Mouse (Mus musculus) liver, embryonic 14.5 days (tissue): Measurements from ENCODE around the gene Slc35b1. TPM values are rescaled to one million over a fixed set of nuclear protein-coding genes. Genes with fewer than 3 reads are reported as not detected.

Experiments
- ATAC-seq: fragments of 200-750 bp; cut with Nextera tagmentation; 2 replicates; pipeline ENCODE4 v1.8.0; 2017; ENCODE audit warnings: moderate number of reproducible peaks, mild to moderate bottlenecking, moderate library complexity; ENCODE audit not compliant: insufficient read depth
- DNase-seq, 3 experiments: peaks; one replicate each; pipeline ENCODE4 v3.0.0-alpha.2; 2012 to 2013; ENCODE audit warnings: low read depth in 3 of 3, low spot score in 3 of 3
- H3K27ac ChIP-seq: fragments of 300-500 bp; sonication (generic); 2 replicates; pipeline ENCODE4 v1.5.1; 2014; ENCODE audit warnings: moderate library complexity, mild to moderate bottlenecking, control low read depth, inconsistent platforms
- H3K27me3 ChIP-seq: fragments of 300-500 bp; sonication (generic); 2 replicates; pipeline ENCODE4 v1.6.1; 2014; ENCODE audit warnings: mild to moderate bottlenecking, low read length, moderate library complexity; ENCODE audit not compliant: control insufficient read depth, insufficient read depth
- H3K36me3 ChIP-seq: fragments of 300-500 bp; sonication (generic); replicated peaks from 2 replicates; pipeline ENCODE4 v1.6.1; 2014; ENCODE audit warnings: low read depth; ENCODE audit not compliant: control insufficient read depth, insufficient read depth
- H3K4me1 ChIP-seq, 2 experiments: fragments of 200-500 bp in 1 of 2; fragments of 300-500 bp in 1 of 2; sonication (generic) in 1 of 2; replicated peaks; 2 replicates each; pipeline ENCODE4 v1.6.1; 2012 to 2014; ENCODE audit warnings: antibody characterized with exemption in 1 of 2, inconsistent platforms in 1 of 2, low read length in 1 of 2; ENCODE audit not compliant: control insufficient read depth in 2 of 2, insufficient read depth in 2 of 2
- H3K4me2 ChIP-seq: fragments of 300-500 bp; sonication (generic); 2 replicates; pipeline ENCODE4 v1.6.1; 2014; ENCODE audit warnings: low read depth, mild to moderate bottlenecking, control low read depth, moderate library complexity
- H3K4me3 ChIP-seq, 2 experiments: fragments of 200-500 bp in 1 of 2; fragments of 300-500 bp in 1 of 2; sonication (generic) in 1 of 2; 2 replicates each; pipeline ENCODE4 v1.5.1; 2012 to 2014; ENCODE audit warnings: low read depth in 2 of 2, low read length in 2 of 2, mild to moderate bottlenecking in 2 of 2, control low read depth in 1 of 2, inconsistent platforms in 1 of 2, moderate library complexity in 1 of 2; ENCODE audit not compliant: insufficient read depth in 1 of 2
- H3K9ac ChIP-seq: fragments of 300-500 bp; sonication (generic); replicated peaks from 2 replicates; pipeline ENCODE4 v1.6.1; 2014; ENCODE audit warnings: mild to moderate bottlenecking, control low read depth, moderate library complexity
- H3K9me3 ChIP-seq: fragments of 300-500 bp; sonication (generic); 2 replicates; pipeline ENCODE4 v1.6.1; 2016; ENCODE audit warnings: low read length, mixed read lengths; ENCODE audit not compliant: control insufficient read depth
- CTCF ChIP-seq: IDR thresholded peaks from 2 replicates; pipeline ENCODE4 v1.5.1; 2016; ENCODE audit warnings: antibody characterized with exemption, low read depth, control low read depth
- EP300 ChIP-seq: IDR thresholded peaks from 2 replicates; pipeline ENCODE4 v1.6.1; 2016; ENCODE audit warnings: antibody characterized with exemption, low read depth
- WGBS: fragments of 180-500 bp; shearing (Covaris S2); extraction: QIAGEN DNeasy Blood & Tissue Kit; methylation state at CpG from one replicate; pipeline ENCODE4 v1.1.7; 2014; ENCODE audit not compliant: insufficient replicate concordance; 5-methylcytosine and 5-hydroxymethylcytosine counted together
- polyA plus RNA-seq, 2 experiments: library from polyadenylated mRNA; depleted of rRNA in 1 of 2; stranded (reverse) in 1 of 2; unstranded in 1 of 2; fragments of >200 nt; fragmentation: Nextera tagmentation in 1 of 2; extraction: Ambion mirVana in 1 of 2; gene quantifications; 2 replicates each; pipeline versions ENCODE4 v1.2.1 to v1.2.3; 2012 to 2014

Slc35b1 gene
- polyA plus RNA-seq, 2 experiments: 24.6 to 44.9 TPM

DNA sequence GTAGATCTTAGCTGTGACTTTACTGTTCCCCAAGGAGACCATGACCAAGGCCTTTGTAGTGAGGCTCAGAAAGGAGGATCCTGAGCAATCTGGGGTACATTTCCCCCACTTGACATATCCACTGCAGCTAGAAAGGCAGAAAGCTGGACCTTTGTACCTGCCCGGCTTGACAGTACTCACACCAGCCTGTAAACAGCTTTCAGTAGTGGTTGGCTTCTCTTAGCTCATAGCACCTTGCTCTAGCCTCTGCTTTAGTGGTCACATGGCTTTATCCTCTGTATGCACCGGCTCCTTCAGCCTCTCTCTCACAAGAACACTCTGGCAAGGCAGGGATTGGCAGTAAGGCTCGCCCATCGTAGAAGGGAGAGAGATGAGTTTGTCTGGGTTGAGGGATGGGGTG lies 15.6 kb upstream of the Slc35b1 start:
- TF ChIP-seq EP300 (no peak), CTCF (no peak)
- Histone ChIP-seq H3K4me1 (no peaks in the 10 kb centered on the region; a peak in 1 of 4 replicates), H3K4me3 (no peak overlapping the region), H3K27me3 (no peaks in the 10 kb centered on the region), H3K4me2 (no peak overlapping the region), H3K9me3 (no peaks in the 10 kb centered on the region), H3K9ac (no peak overlapping the region), H3K36me3 (peaks cover 98% of the 10 kb centered on the region), H3K27ac (no peak overlapping the region)
- WGBS: 85% methylated on average over 4 of the region's 4 CpGs
- ATAC-seq (no peak), DNase-seq (no peak)

DNA sequence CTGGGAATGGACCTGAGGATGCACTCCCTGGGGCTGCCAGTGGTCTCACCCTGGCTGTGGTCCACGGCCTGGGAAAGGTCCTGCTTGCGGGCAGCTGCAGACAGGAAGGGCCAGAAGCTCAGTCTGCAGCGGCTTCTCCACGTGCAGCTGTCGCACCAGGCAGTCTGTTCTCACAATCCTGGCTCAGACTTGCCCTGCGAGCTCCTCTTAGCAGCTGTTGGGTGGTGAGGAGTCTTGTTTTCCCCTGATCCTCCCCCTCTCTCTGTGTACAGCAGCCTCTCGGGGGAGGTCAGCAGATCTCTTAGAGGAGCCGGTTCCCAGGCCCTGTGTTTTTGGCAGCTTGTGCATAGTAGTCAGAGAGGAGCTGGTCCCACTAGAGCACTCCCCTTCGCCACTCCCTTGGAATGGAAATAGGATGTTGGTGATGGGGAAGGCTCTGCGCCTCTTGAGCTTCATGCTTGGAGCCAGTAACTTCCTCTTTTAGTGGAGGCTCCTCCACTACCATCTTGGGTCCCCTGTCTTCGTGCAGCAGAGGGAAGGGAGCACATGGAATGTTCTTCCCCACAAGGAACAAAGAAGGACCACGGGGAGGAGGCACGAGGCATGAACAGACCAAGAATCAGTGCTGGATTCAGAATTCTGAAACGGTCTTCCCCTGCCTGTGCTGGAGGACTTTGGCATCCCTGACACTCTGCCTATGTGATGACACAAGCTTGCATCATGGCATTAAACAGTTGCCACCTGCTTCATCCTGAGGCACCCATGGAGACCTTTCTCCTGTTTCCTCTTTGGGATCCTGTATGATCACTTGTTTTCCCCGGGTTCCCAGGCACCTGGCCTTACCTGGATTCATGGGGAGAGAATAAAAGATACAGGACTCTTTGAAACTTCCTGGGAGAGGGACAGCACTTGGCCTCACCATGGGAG lies 14.3 kb upstream of the Slc35b1 start:
- H3K27me3 ChIP-seq: no peaks in the 10 kb centered on the region
- H3K27ac ChIP-seq: no peak overlapping the region
- DNase-seq (no peak), ATAC-seq (no peak; the same call in 1 of the 2 replicates)
- H3K4me3 ChIP-seq: no peak overlapping the region
- no peaks in the 10 kb centered on the region for H3K9me3 ChIP-seq
- no peak overlapping the region for H3K9ac ChIP-seq
- H3K36me3 ChIP-seq: peaks cover 98% of the 10 kb centered on the region
- H3K4me1 ChIP-seq: no peaks in the 10 kb centered on the region; a peak in 1 of 4 replicates
- WGBS: 77% methylated on average over 15 of the region's 15 CpGs
- no peak overlapping the region for H3K4me2 ChIP-seq
- no peak for TF ChIP-seq EP300
- no peak for TF ChIP-seq CTCF

DNA sequence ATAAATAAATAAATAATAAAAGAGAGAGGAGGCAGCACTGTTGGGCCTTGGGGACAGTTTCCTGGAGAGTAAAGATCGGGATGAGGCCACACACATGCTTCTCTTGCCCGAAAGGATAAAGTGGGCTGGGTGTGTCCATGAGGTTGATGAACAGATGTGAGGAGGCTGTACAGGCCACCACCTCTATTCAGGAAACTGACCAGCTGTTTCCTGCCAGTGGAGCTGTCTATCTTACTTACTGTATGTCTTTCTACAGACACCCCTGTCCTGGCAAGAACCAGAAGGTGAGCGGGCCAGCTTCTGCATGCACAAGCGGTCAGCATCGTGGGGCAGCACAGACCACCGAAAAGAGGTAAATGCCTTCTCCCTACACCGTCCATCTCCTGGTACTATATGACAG lies 13.3 kb upstream of the Slc35b1 start:
- no peak for TF ChIP-seq EP300
- TF ChIP-seq CTCF: no peak
- Histone ChIP-seq H3K27me3 (no peaks in the 10 kb centered on the region), H3K4me1 (no peaks in the 10 kb centered on the region; a peak in 1 of 4 replicates), H3K27ac (no peak overlapping the region), H3K4me2 (no peak overlapping the region), H3K36me3 (peaks cover 98% of the 10 kb centered on the region), H3K4me3 (no peak overlapping the region), H3K9me3 (no peaks in the 10 kb centered on the region), H3K9ac (no peak overlapping the region)
- ATAC-seq (no peak), DNase-seq (no peak)
- 92% methylated on average over 7 of the region's 7 CpGs for WGBS

DNA sequence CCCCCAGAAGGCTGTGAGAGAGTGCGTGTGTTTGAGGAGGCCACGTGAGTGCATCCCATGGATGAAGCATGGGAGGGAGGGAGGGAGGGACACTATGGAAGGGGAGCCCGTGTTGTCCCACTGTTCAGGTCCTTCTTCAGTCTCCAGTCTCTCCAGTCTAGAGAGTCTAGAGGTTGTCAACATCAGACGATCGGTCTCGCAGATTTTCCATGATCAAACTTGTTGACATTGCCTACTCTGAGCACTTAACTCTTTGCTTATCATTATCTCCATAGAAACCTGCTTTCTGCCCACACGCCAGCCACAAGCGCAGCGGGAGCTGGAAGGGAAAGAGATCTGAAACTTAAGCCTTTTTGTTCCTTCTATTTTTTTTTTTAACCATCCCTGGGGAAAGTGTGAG lies 5.6 kb upstream of the Slc35b1 start:
- 80% methylated on average over 9 of the region's 9 CpGs for WGBS
- Histone ChIP-seq H3K27ac (no peak overlapping the region), H3K4me3 (no peak overlapping the region), H3K9ac (no peak overlapping the region), H3K4me1 (peaks cover 5% of the 10 kb centered on the region in 2 experiments), H3K36me3 (peaks cover 83% of the 10 kb centered on the region), H3K4me2 (no peak overlapping the region), H3K27me3 (no peaks in the 10 kb centered on the region), H3K9me3 (no peaks in the 10 kb centered on the region)
- TF ChIP-seq CTCF: no peak
- TF ChIP-seq EP300: no peak
- ATAC-seq (no peak), DNase-seq (no peak)

DNA sequence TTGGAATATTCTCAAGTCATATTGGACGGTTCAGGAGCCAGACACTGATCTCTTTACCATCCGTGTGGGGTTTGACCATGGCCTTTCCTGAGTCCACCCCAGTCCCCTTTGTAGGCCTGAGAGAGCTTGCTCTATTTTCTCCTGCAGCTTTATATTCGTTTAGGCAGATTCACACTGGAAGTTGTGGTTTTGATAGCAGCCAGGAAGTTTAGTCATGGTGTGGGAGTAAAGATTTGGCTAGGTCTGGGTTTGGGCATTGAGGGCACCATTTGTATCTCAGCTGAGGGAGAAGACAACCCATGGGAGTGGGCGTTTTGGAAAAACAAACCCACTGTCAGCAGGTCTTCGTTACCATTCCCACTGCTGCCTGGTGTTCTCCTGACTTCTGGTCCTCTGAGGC lies 4.9 kb upstream of the Slc35b1 start:
- H3K4me1 ChIP-seq: peaks cover 5 to 7% of the 10 kb centered on the region in 2 experiments
- peaks cover 77% of the 10 kb centered on the region for H3K36me3 ChIP-seq
- H3K27me3 ChIP-seq: no peaks in the 10 kb centered on the region
- no peaks in the 10 kb centered on the region for H3K9me3 ChIP-seq
- no peak overlapping the region for H3K27ac ChIP-seq
- no peak overlapping the region for H3K4me3 ChIP-seq
- no peak for TF ChIP-seq EP300
- no peak for TF ChIP-seq CTCF
- H3K4me2 ChIP-seq: no peak overlapping the region
- DNase-seq: no peak
- no peak for ATAC-seq
- no peak overlapping the region for H3K9ac ChIP-seq
- WGBS: 72% methylated on average over 5 of the region's 5 CpGs
